Mouse (Mus musculus) hindbrain, embryonic 15.5 days (tissue): ENCODE results near the gene Zan. TPM values are rescaled to one million over a fixed set of nuclear protein-coding genes. Genes with fewer than 3 reads are reported as not detected.
"Not testable (repeated sequence)": the region's sequence is repeated elsewhere in the genome, so short reads cannot be mapped to it uniquely, and the experiment has no call there.

ENCODE experiments used
- ATAC-seq: fragments of 200-750 bp; cut with Nextera tagmentation; 2 replicates; pipeline ENCODE4 v1.8.0; 2017; ENCODE audit warnings: low read depth, moderate number of reproducible peaks, moderate TSS enrichment; ENCODE audit not compliant: low FRiP score
- H3K27ac ChIP-seq: fragments of 300-500 bp; sonication (generic); replicated peaks from 2 replicates; pipeline ENCODE4 v1.5.1; 2015; ENCODE audit warnings: mild to moderate bottlenecking, inconsistent platforms
- H3K27me3 ChIP-seq: fragments of 300-500 bp; sonication (generic); 2 replicates; pipeline ENCODE4 v1.6.1; 2015; ENCODE audit warnings: control low read depth, inconsistent platforms
- H3K36me3 ChIP-seq: fragments of 300-500 bp; sonication (generic); 2 replicates; pipeline ENCODE4 v1.6.1; 2015; ENCODE audit warnings: control low read depth, inconsistent platforms
- H3K4me1 ChIP-seq: fragments of 300-500 bp; sonication (generic); replicated peaks from 2 replicates; pipeline ENCODE4 v1.6.1; 2015; ENCODE audit warnings: control low read depth, inconsistent platforms
- H3K4me2 ChIP-seq: fragments of 300-500 bp; sonication (generic); 2 replicates; pipeline ENCODE4 v1.6.1; 2015; ENCODE audit warnings: moderate library complexity, mild to moderate bottlenecking, inconsistent platforms
- H3K4me3 ChIP-seq: fragments of 300-500 bp; sonication (generic); 2 replicates; pipeline ENCODE4 v1.5.1; 2015; ENCODE audit warnings: mild to moderate bottlenecking, inconsistent platforms
- H3K9ac ChIP-seq: fragments of 300-500 bp; sonication (generic); 2 replicates; pipeline ENCODE4 v1.6.1; 2015; ENCODE audit warnings: inconsistent platforms
- H3K9me3 ChIP-seq: fragments of 300-500 bp; sonication (generic); 2 replicates; pipeline ENCODE4 v1.6.1; 2016; ENCODE audit warnings: control low read depth, inconsistent platforms
- WGBS: fragments of 180-500 bp; shearing (Covaris S2); methylation state at CpG from one replicate; pipeline ENCODE4 v1.1.7; 2015; 5-methylcytosine and 5-hydroxymethylcytosine counted together
- polyA plus RNA-seq: library from polyadenylated mRNA; unstranded; fragments of >200 nt; fragmentation: Nextera tagmentation; extraction: Ambion mirVana; gene quantifications from 2 replicates; pipeline ENCODE4 v1.2.1, GENCODE M21; 2015

Zan gene
- polyA plus RNA-seq, 1 experiment from 2014 or later: 0.18 TPM

DNA sequence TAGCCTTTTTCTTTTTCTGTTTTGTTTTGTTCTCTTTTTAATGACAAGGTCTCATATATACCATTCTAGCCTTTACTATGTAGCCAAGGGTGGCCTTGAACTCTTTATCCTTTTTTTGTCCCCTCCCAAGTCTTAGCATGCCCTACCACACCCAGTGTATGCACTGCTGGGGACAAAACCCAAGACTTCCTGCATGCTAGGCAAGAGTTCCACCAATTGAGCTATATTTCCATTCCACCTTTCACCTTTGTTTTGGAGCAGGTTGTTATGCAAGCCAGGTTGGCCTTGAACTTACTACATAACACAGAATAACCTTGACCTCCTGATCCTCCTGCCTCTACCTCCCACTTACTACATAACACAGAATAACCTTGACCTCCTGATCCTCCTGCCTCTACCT, 31.3 kb downstream of the Zan start:
- no peaks in the 10 kb centered on the region for H3K36me3 ChIP-seq
- no peak for ATAC-seq

DNA sequence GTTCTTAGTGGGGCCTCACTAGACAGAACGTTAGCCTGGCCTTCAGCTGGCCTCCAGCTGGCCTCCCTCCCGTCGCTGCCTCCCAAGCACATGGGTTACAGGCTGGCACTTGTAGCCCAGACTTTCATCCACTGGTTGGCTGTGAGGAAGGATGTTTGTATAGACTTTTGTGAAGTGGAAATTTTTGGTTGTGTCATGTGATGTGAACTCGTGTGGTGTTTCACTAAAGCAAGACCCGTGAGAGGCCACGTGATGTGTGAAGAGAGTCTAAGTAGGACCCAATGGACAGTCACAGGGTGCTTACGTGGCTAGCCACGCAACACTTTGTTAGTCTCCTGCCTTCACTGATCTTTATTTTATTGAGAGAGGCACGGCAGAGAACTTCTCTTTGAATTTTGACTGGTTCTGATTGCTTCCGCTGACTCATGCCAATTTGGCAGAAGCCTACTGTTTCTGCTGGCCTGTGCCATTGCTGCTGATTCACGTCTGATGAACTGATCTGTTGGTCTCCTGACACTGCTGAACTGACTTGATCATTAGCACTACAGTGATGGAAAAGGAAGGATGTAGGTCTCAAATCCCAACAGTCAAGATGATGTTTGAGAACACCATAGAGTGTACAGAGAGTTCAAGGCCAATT, 36.5 kb downstream of the Zan start:
- H3K4me2 ChIP-seq: no peak overlapping the region
- no peaks in the 10 kb centered on the region for H3K4me1 ChIP-seq
- no peak overlapping the region for H3K27ac ChIP-seq
- H3K9me3 ChIP-seq: no peaks in the 10 kb centered on the region
- no peaks in the 10 kb centered on the region for H3K27me3 ChIP-seq
- H3K36me3 ChIP-seq: no peaks in the 10 kb centered on the region
- H3K4me3 ChIP-seq: no peak overlapping the region
- WGBS: 83% methylated on average over 11 of the region's 11 CpGs
- no peak for ATAC-seq
- no peak overlapping the region for H3K9ac ChIP-seq

More for the DNA sequence above, 31.3 kb downstream of the Zan start:
- Histone ChIP-seq H3K27me3 (no peaks in the 10 kb centered on the region), H3K9ac (no peak overlapping the region), H3K4me2 (no peak overlapping the region), H3K4me3 (no peak overlapping the region), H3K4me1 (no peaks in the 10 kb centered on the region), H3K9me3 (no peaks in the 10 kb centered on the region), H3K27ac (no peak overlapping the region)

- H3K9ac ChIP-seq: no peak overlapping the region
- H3K4me3 ChIP-seq: no peak overlapping the region
- H3K36me3 ChIP-seq: no peaks in the 10 kb centered on the region
- no peaks in the 10 kb centered on the region for H3K9me3 ChIP-seq
- no peak for ATAC-seq
- 32% methylated on average over 6 of the region's 6 CpGs for WGBS
- H3K27ac ChIP-seq: no peak overlapping the region
- no peaks in the 10 kb centered on the region for H3K27me3 ChIP-seq
- no peak overlapping the region for H3K4me2 ChIP-seq
- 0 out of 2 replicates have a peak, but pooled peaks cover 6% of the 10 kb centered on the region for H3K4me1 ChIP-seq
Measured at GRCm38 (mm10) chr5:137433889-137434288, 43.0 kb downstream of the Zan start.

DNA sequence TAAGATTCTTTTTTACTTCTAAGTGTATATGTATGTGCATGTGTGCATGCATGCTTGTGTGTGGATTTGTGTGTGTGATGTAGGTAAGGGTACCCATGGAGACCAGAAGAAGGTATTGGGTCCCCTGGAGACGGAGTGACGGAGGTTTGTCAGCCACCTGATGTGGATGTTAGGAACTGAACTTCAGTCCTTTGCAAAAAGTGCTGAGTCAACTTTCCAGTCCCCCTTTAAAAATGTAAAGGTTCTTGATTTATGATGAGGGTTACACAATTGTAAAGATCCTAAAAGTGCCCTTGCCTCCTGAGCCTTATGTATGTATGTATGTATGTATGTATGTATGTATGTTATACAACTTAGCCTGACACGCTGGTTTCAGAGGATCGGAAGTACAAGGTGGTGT, 46.5 kb downstream of the Zan start:
- not testable (repeated sequence) for H3K27me3 ChIP-seq, ATAC-seq, H3K27ac ChIP-seq, H3K9me3 ChIP-seq, H3K4me1 ChIP-seq, H3K4me3 ChIP-seq, H3K4me2 ChIP-seq, H3K9ac ChIP-seq, H3K36me3 ChIP-seq
- WGBS: 84% methylated on average over 4 of the region's 4 CpGs

GRCm38 (mm10) chr5:137425648-137426047, 51.2 kb downstream of the Zan start:
- Histone ChIP-seq H3K36me3 (no peaks in the 10 kb centered on the region), H3K27me3 (no peaks in the 10 kb centered on the region), H3K9ac (no peak overlapping the region), H3K9me3 (no peaks in the 10 kb centered on the region), H3K4me3 (no peak overlapping the region), H3K4me2 (no peak overlapping the region), H3K27ac (no peak overlapping the region), H3K4me1 (no peaks in the 10 kb centered on the region)
- ATAC-seq: no peak
- WGBS: 60% methylated on average over 6 of the region's 6 CpGs

GRCm38 (mm10) chr5:137419841-137420240, 57.0 kb downstream of the Zan start:
- H3K4me2 ChIP-seq: no peak overlapping the region
- H3K27me3 ChIP-seq: no peaks in the 10 kb centered on the region
- no peak overlapping the region for H3K27ac ChIP-seq
- H3K9ac ChIP-seq: no peak overlapping the region
- no peaks in the 10 kb centered on the region for H3K36me3 ChIP-seq
- no peaks in the 10 kb centered on the region for H3K9me3 ChIP-seq
- no peaks in the 10 kb centered on the region for H3K4me1 ChIP-seq
- no peak for ATAC-seq
- no peak overlapping the region for H3K4me3 ChIP-seq
- WGBS: 89% methylated on average over 4 of the region's 4 CpGs

- WGBS: 83% methylated on average over 9 of the region's 9 CpGs
- no peaks in the 10 kb centered on the region for H3K9me3 ChIP-seq
- no peak for ATAC-seq
- no peak overlapping the region for H3K27ac ChIP-seq
- H3K4me2 ChIP-seq: no peak overlapping the region
- no peaks in the 10 kb centered on the region for H3K4me1 ChIP-seq
- H3K27me3 ChIP-seq: no peaks in the 10 kb centered on the region
- no peak overlapping the region for H3K9ac ChIP-seq
- H3K4me3 ChIP-seq: no peak overlapping the region
- H3K36me3 ChIP-seq: no peaks in the 10 kb centered on the region
Measured at GRCm38 (mm10) chr5:137419105-137419504, 57.8 kb downstream of the Zan start.

- no peaks in the 10 kb centered on the region for H3K9me3 ChIP-seq
- no peaks in the 10 kb centered on the region for H3K36me3 ChIP-seq
- H3K27ac ChIP-seq: no peak overlapping the region
- H3K9ac ChIP-seq: no peak overlapping the region
- no peak overlapping the region for H3K4me3 ChIP-seq
- 54% methylated on average over 5 of the region's 5 CpGs for WGBS
- H3K4me1 ChIP-seq: no peaks in the 10 kb centered on the region
- no peak for ATAC-seq
- H3K27me3 ChIP-seq: no peaks in the 10 kb centered on the region
- H3K4me2 ChIP-seq: no peak overlapping the region
Measured at GRCm38 (mm10) chr5:137414253-137414652, 62.6 kb downstream of the Zan start.

DNA sequence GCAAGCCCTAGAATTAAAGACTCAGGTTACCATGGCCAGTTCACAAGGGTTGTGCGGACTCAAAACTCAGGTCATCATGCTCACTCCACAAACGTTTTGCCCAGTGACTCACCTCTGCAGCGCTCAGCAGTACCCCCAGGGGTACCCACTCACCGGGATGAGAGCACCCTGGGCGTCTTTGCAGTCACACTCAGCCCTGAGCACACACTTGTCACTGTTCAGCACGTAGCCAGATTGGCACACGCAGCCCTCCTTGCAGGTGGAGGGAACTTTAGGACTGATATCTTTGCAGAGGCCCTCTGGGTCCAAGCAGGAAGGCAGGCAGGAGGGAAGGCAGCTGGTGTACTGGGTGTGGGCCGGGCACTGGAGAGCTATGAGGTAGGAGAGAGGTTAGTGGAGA, 65.6 kb downstream of the Zan start:
- no peak overlapping the region for H3K27ac ChIP-seq
- no peak overlapping the region for H3K4me2 ChIP-seq
- ATAC-seq: no peak
- no peak overlapping the region for H3K4me3 ChIP-seq
- no peaks in the 10 kb centered on the region for H3K27me3 ChIP-seq
- H3K36me3 ChIP-seq: no peaks in the 10 kb centered on the region
- 84% methylated on average over 8 of the region's 8 CpGs for WGBS
- H3K9ac ChIP-seq: no peak overlapping the region
- 0 out of 2 replicates have a peak, but pooled peaks cover 8% of the 10 kb centered on the region for H3K4me1 ChIP-seq
- H3K9me3 ChIP-seq: no peaks in the 10 kb centered on the region

GRCm38 (mm10) chr5:137410549-137410948, 66.3 kb downstream of the Zan start:
- 94% methylated on average over 3 of the region's 3 CpGs for WGBS
- Histone ChIP-seq H3K36me3 (no peaks in the 10 kb centered on the region), H3K4me1 (0 out of 2 replicates have a peak, but pooled peaks cover 8% of the 10 kb centered on the region), H3K27me3 (no peaks in the 10 kb centered on the region), H3K4me3 (no peak overlapping the region), H3K27ac (no peak overlapping the region), H3K9me3 (no peaks in the 10 kb centered on the region), H3K4me2 (no peak overlapping the region), H3K9ac (no peak overlapping the region)
- ATAC-seq: no peak

- no peak overlapping the region for H3K4me2 ChIP-seq
- no peak overlapping the region for H3K9ac ChIP-seq
- no peak overlapping the region for H3K27ac ChIP-seq
- no peaks in the 10 kb centered on the region for H3K27me3 ChIP-seq
- no peak for ATAC-seq
- no peak overlapping the region for H3K4me3 ChIP-seq
- 0 out of 2 replicates have a peak, but pooled peaks cover 8% of the 10 kb centered on the region for H3K4me1 ChIP-seq
- 72% methylated on average over 3 of the region's 3 CpGs for WGBS
- no peaks in the 10 kb centered on the region for H3K9me3 ChIP-seq
- no peaks in the 10 kb centered on the region for H3K36me3 ChIP-seq
Measured at GRCm38 (mm10) chr5:137410066-137410465, 66.8 kb downstream of the Zan start.

DNA sequence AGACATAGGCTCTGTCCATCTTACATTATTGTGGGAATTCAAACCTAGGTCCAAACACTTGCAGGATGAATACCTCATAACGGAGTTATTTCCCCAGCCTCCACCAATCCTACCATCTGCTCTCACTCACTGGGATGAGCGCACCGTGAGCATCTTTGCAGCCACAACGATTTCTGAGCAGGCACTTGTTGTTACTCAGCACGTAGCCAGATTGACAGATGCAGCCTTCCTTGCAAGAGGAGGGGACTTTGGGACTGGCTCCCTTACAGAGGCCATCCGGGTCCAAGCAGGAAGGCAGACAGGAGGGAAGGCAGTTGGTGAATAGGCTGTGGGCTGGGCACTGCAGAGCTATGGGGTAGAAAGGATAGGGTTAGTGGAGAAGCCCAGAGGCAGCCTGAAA, 67.4 kb downstream of the Zan start:
- H3K36me3 ChIP-seq: no peaks in the 10 kb centered on the region
- H3K9ac ChIP-seq: no peak overlapping the region
- WGBS: 48% methylated on average over 6 of the region's 6 CpGs

DNA sequence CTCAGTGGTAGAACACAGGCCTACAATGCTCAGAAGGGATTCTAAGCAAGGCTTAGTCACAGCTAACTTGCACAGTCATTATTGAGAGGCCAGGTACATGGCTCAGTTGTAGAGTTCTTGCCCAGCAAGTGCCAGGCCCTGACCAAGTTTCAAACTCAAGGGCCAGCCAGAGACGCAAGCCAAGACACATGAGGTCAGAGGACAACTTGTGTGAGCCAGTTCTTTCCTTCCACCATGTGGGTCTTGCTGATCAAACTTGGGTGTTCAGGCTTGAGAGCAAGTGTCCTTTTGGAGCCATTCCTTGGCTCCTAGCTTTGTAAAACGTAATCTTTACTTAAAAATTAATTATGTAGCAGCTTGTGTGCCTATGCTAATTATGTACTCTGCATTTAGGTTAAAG, 72.8 kb downstream of the Zan start:
- Histone ChIP-seq H3K9ac (no peak overlapping the region), H3K36me3 (no peaks in the 10 kb centered on the region)

More for the DNA sequence above, 67.4 kb downstream of the Zan start:
- 0 out of 2 replicates have a peak, but pooled peaks cover 8% of the 10 kb centered on the region for H3K4me1 ChIP-seq
- H3K27me3 ChIP-seq: no peaks in the 10 kb centered on the region
- H3K4me3 ChIP-seq: no peak overlapping the region
- H3K4me2 ChIP-seq: no peak overlapping the region
- H3K27ac ChIP-seq: no peak overlapping the region
- H3K9me3 ChIP-seq: no peaks in the 10 kb centered on the region
- ATAC-seq: no peak

More for the DNA sequence above, 72.8 kb downstream of the Zan start:
- Histone ChIP-seq H3K4me1 (0 out of 2 replicates have a peak, but pooled peaks cover 8% of the 10 kb centered on the region), H3K27ac (no peak overlapping the region), H3K4me3 (no peak overlapping the region), H3K27me3 (no peaks in the 10 kb centered on the region), H3K9me3 (no peaks in the 10 kb centered on the region), H3K4me2 (no peak overlapping the region)
- 74% methylated on average over 2 of the region's 2 CpGs for WGBS
- ATAC-seq: no peak
